Mouse (Mus musculus): Measurements from ENCODE around the gene Onecut3.
A peak's percentile ranks its signal among the peaks of the same experiment; 100 is the strongest.

- TF ChIP-seq CTCF (IDR thresholded peaks at IDR 0.05; ENCODE audit: low read depth), result peak; percentile 77
- peak; percentile 91 for TF ChIP-seq EP300 (IDR thresholded peaks at IDR 0.05; ENCODE audit: low read depth)
Measured at GRCm38 (mm10) chr10:80561116-80561944, 66.7 kb downstream of the Onecut3 start, which contains the start of gene Rexo1.
